Mouse (Mus musculus) kidney, adult 18-20 months (tissue): Measurements from ENCODE around the gene Gm3383.
"Not testable (repeated sequence)": the region's sequence is repeated elsewhere in the genome, so short reads cannot be mapped to it uniquely, and the experiment has no call there.

Experiments
- DNase-seq: peaks from one replicate; pipeline ENCODE4 v3.0.0; 2021

Gm3383 gene

DNA sequence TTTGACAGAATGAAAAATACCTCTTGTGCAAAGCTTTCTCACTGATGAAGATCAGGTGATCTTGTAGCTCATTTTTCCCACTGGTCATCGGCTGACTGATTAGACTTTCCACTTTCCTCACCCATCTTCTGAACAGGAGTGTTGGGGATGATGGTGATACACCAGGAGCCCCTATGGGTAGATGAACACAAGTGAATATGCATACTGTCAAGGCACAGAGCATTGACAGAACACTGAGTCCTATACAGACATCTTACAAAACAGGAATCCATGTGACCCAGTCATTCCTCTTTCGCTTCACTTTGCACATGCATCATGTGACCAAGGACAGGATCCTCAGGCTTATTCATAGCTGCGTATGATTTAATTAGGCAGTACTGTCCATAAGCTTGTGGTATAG is at the start of gene Gm3383:
Gene Gm3383, minus strand, starts transcription at position 101 of the 400 bp plus-strand sequence.
- DNase-seq, result not testable (repeated sequence)

DNA sequence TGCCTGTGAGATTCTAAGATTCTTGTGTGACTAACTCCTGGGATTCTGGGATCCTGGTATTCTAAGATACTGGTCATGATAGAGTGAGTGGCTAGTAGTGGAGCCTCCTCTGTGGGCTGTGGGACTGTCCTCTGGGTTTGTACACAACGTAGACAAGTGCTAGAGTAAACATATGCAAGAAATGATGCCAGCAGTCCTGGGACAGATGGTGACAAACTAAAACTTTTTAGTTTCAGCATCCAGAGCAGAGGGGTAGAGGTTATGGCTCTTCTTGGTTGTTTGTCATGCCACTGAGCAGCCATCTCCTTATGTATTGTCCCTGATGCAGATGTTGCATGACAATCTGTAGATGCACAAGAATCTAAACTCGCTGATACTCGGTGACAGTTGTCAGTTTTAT is 48.1 kb upstream of the Gm3383 start:
- not testable (repeated sequence) for DNase-seq

DNA sequence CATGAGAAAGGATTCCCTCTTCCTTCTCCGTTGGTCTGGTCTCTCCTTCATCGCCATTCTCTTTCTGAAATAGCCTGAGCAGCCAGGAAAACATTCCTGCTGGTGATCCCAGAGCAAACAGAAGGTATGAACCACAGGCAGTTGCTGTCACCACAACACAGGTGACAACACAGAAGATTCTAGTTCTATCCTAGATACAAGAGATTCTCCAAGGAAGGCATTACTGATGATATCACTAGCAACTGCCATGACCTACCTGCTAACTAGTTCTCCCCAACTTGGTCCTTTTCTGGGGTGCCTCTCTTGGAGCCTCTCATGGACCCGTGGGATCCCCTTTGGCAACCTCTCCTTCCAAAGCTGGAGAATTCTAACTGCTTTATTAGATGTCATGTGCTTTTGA is 22.4 kb upstream of the Gm3383 start, which contains the start of gene Gm3424:
Gene Gm3424, minus strand, starts transcription at position 101 of the 400 bp plus-strand sequence.
- not testable (repeated sequence) for DNase-seq

DNA sequence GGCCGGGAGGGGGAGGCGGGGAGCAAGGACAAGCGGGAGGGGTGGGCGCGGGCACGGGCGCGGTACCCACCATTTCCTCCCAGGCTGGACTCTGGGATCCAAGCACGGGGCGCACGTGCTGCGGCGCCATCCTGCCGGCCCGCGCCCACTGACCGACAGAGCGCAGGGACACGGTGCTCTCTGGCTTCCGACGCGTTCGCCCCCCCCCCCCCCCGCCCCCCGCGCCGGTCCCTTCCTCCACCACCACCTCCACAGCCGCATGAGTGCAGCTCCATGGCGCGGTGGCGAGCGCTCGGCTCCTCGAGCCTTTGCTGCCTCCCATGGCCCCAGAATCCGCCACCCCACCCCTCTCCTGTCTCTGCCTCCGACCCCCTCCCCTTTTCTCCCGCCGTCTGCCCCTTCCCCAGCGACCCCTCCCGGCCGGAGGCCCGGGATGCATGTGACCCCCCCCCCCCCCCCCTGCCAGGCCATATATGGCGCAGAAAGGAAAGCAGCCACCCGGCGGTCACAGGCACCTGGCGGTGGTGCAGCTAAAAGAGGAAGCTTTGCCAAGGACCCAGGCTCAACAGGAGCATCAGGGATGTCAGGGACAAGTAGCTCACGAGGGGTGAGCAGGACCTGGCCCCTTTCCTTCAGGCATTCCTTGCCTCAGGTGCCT is 5.0 kb upstream of the Gm3383 start:
- not testable (repeated sequence) for DNase-seq

DNA sequence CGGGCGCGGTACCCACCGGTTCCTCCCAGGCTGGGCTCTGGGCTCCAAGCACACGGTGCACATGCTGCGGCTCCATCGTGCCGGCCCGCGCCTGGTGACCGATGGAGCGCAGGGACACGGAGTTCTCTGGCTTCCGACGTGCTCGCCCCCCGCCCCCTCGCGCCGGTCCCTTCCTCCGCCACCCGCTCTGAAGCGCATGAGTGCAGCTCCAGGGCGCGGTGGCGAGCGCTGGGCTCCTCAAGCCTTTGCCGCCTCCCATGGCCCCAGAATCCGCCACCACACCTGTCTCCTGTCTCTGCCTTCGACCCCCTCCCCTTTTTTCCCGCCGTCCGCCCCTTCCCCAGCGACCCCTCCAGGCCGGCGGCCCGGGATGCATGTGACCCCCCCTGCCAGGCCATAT is 66.3 kb downstream of the Gm3383 start, which contains the start of gene Gm3373:
Gene Gm3373, minus strand, starts transcription at position 101 of the 400 bp plus-strand sequence.
- DNase-seq, result not testable (repeated sequence)

DNA sequence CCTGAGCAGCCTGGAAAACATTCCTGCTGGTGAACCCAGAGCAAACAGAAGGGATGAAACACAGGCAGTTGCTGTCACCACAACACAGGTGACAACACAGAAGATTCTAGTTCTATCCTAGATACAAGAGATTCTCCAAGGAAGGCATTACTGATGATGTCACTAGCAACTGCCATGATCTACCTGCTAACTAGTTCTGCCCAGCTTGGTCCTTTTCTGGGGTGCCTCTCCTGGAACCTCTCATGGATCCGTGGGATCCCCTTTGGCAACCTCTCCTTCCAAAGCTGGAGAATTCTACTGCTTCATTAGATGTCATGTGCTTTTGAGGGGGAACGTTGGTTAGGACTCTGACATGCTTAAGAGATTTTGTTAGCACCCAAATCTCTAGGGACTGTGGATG is 120.4 kb downstream of the Gm3383 start, which contains the start of gene Gm9603:
Gene Gm9603, minus strand, starts transcription at position 101 of the 400 bp plus-strand sequence.
- DNase-seq, result not testable (repeated sequence)

DNA sequence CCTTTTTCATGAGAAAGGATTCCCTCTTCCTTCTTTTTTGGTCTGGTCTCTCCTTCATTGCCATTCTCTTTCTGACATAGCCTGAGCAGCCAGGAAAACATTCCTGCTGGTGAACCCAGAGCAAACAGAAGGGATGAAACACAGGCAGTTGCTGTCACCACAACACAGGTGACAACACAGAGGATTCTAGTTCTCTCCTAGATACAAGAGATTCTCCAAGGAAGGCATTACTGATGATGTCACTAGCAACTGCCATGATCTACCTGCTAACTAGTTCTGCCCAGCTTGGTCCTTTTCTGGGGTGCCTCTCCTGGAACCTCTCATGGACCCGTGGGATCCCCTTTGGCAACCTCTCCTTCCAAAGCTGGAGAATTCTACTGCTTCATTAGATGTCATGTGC is 174.9 kb downstream of the Gm3383 start, which contains the start of gene Gm8265:
Gene Gm8265, minus strand, starts transcription at position 101 of the 400 bp plus-strand sequence.
- not testable (repeated sequence) for DNase-seq
